Mouse (Mus musculus) E14TG2a.4 (cell line): Measurements from ENCODE around the gene Olfr1396.

Experiments
- H3K27me3 ChIP-seq: 2 replicates; pipeline ENCODE4 v1.6.1; 2014; ENCODE audit warnings: low read length, control low read depth; ENCODE audit not compliant: insufficient read depth
- H3K36me3 ChIP-seq: 2 replicates; pipeline ENCODE4 v1.6.1; 2014; ENCODE audit warnings: low read length, control low read depth; ENCODE audit not compliant: insufficient read depth
- H3K4me1 ChIP-seq: replicated peaks from 2 replicates; pipeline ENCODE4 v1.6.1; 2014; ENCODE audit warnings: low read depth, low read length, control low read depth
- H3K4me3 ChIP-seq: replicated peaks from 2 replicates; pipeline ENCODE4 v1.5.1; 2014; ENCODE audit warnings: mild to moderate bottlenecking, low read length
- H3K9me3 ChIP-seq: 2 replicates; pipeline ENCODE4 v1.6.1; 2014; ENCODE audit warnings: low read length, control low read depth
- CTCF ChIP-seq: conservative IDR thresholded peaks from 2 replicates; pipeline ENCODE4 v1.5.1; 2014; ENCODE audit warnings: low read length
- NANOG ChIP-seq: IDR thresholded peaks from 2 replicates; pipeline ENCODE4 v1.6.1; 2014; ENCODE audit warnings: borderline replicate concordance, low read length, mixed read lengths
- POU5F1 ChIP-seq: IDR thresholded peaks from 2 replicates; pipeline ENCODE4 v1.6.1; 2014; ENCODE audit warnings: low read length, borderline replicate concordance

Olfr1396 gene

GRCm38 (mm10) chr11:49093861-49094660 lies 20.6 kb downstream of the Olfr1396 start:
- TF ChIP-seq POU5F1, result no peak
- no peak for TF ChIP-seq CTCF
- TF ChIP-seq NANOG, result no peak
- Histone ChIP-seq H3K4me3 (no peak overlapping the region), H3K9me3 (no peaks in the 10 kb centered on the region), H3K4me1 (peaks cover 10% of the 10 kb centered on the region), H3K27me3 (peaks cover 4% of the 10 kb centered on the region; the same call in 1 of the 2 replicates), H3K36me3 (no peaks in the 10 kb centered on the region)

- Histone ChIP-seq H3K4me1 (peaks cover 23% of the 10 kb centered on the region), H3K9me3 (no peaks in the 10 kb centered on the region), H3K27me3 (peaks cover 8% of the 10 kb centered on the region; the same call in 1 of the 2 replicates), H3K4me3 (no peak overlapping the region), H3K36me3 (no peaks in the 10 kb centered on the region)
- TF ChIP-seq POU5F1 (no peak), CTCF (no peak), NANOG (no peak)
Measured at GRCm38 (mm10) chr11:49092786-49093185, 21.9 kb downstream of the Olfr1396 start.

- H3K27me3 ChIP-seq, result peaks cover 11% of the 10 kb centered on the region; the same call in 1 of the 2 replicates
- TF ChIP-seq POU5F1 (no peak), CTCF (no peak), NANOG (no peak)
- no peak overlapping the region for H3K4me3 ChIP-seq
- H3K9me3 ChIP-seq, result no peaks in the 10 kb centered on the region
- H3K36me3 ChIP-seq, result no peaks in the 10 kb centered on the region
- H3K4me1 ChIP-seq, result peaks cover 24% of the 10 kb centered on the region
Measured at GRCm38 (mm10) chr11:49092053-49092586, 22.6 kb downstream of the Olfr1396 start.

GRCm38 (mm10) chr11:49091171-49091570 lies 23.5 kb downstream of the Olfr1396 start:
- H3K27me3 ChIP-seq, result peaks cover 11% of the 10 kb centered on the region; the same call in 1 of the 2 replicates
- H3K4me3 ChIP-seq, result no peak overlapping the region
- no peaks in the 10 kb centered on the region for H3K36me3 ChIP-seq
- TF ChIP-seq POU5F1 (no peak), NANOG (no peak), CTCF (no peak)
- peaks cover 24% of the 10 kb centered on the region for H3K4me1 ChIP-seq
- H3K9me3 ChIP-seq, result no peaks in the 10 kb centered on the region

GRCm38 (mm10) chr11:49090551-49090950 lies 24.1 kb downstream of the Olfr1396 start:
- Histone ChIP-seq H3K36me3 (no peaks in the 10 kb centered on the region), H3K4me1 (peaks cover 24% of the 10 kb centered on the region), H3K9me3 (no peaks in the 10 kb centered on the region), H3K4me3 (no peak overlapping the region), H3K27me3 (peaks cover 9% of the 10 kb centered on the region; the same call in 1 of the 2 replicates)
- no peak for TF ChIP-seq NANOG
- TF ChIP-seq POU5F1, result no peak
- TF ChIP-seq CTCF, result no peak

GRCm38 (mm10) chr11:49089735-49090507 lies 24.8 kb downstream of the Olfr1396 start:
- H3K4me3 ChIP-seq, result no peak overlapping the region
- H3K4me1 ChIP-seq, result peaks cover 24% of the 10 kb centered on the region
- H3K36me3 ChIP-seq, result no peaks in the 10 kb centered on the region
- no peaks in the 10 kb centered on the region for H3K9me3 ChIP-seq
- peaks cover 9% of the 10 kb centered on the region; the same call in 1 of the 2 replicates for H3K27me3 ChIP-seq
- TF ChIP-seq POU5F1 (no peak), CTCF (no peak), NANOG (no peak)

GRCm38 (mm10) chr11:49088990-49089652 lies 25.6 kb downstream of the Olfr1396 start:
- Histone ChIP-seq H3K4me3 (no peak overlapping the region), H3K27me3 (peaks cover 9% of the 10 kb centered on the region; the same call in 1 of the 2 replicates), H3K4me1 (peaks cover 24% of the 10 kb centered on the region), H3K9me3 (no peaks in the 10 kb centered on the region), H3K36me3 (no peaks in the 10 kb centered on the region)
- TF ChIP-seq NANOG (no peak), POU5F1 (no peak), CTCF (no peak)
